Mouse (Mus musculus) limb, embryonic 15.5 days (tissue): ENCODE results near the gene 1500015O10Rik. TPM values are rescaled to one million over a fixed set of nuclear protein-coding genes. Genes with fewer than 3 reads are reported as not detected.

Experiments
- ATAC-seq: fragments of 200-750 bp; cut with Nextera tagmentation; 2 replicates; pipeline ENCODE4 v1.8.0; 2017; ENCODE audit warnings: low read depth, moderate TSS enrichment; ENCODE audit not compliant: insufficient number of reproducible peaks, low FRiP score, low TSS enrichment
- H3K27ac ChIP-seq: fragments of 300-500 bp; sonication (generic); 2 replicates; pipeline ENCODE4 v1.5.1; 2015; ENCODE audit warnings: moderate library complexity, mild to moderate bottlenecking, inconsistent platforms
- H3K27me3 ChIP-seq: fragments of 300-500 bp; sonication (generic); 2 replicates; pipeline ENCODE4 v1.6.1; 2015; ENCODE audit warnings: inconsistent platforms
- H3K36me3 ChIP-seq: fragments of 300-500 bp; sonication (generic); 2 replicates; pipeline ENCODE4 v1.6.1; 2015; ENCODE audit warnings: inconsistent platforms
- H3K4me1 ChIP-seq: fragments of 300-500 bp; sonication (generic); 2 replicates; pipeline ENCODE4 v1.6.1; 2015; ENCODE audit warnings: inconsistent platforms
- H3K4me2 ChIP-seq: fragments of 300-500 bp; sonication (generic); 2 replicates; pipeline ENCODE4 v1.6.1; 2015; ENCODE audit warnings: mild to moderate bottlenecking, inconsistent platforms
- H3K4me3 ChIP-seq: fragments of 300-500 bp; sonication (generic); 2 replicates; pipeline ENCODE4 v1.5.1; 2015; ENCODE audit warnings: mild to moderate bottlenecking, inconsistent platforms
- H3K9ac ChIP-seq: fragments of 300-500 bp; sonication (generic); 2 replicates; pipeline ENCODE4 v1.6.1; 2015; ENCODE audit warnings: inconsistent platforms
- H3K9me3 ChIP-seq: fragments of 300-500 bp; sonication (generic); 2 replicates; pipeline ENCODE4 v1.6.1; 2016; ENCODE audit warnings: inconsistent platforms
- WGBS: fragments of 180-500 bp; shearing (Covaris S2); methylation state at CpG from one replicate; pipeline ENCODE4 v1.1.7; 2015; 5-methylcytosine and 5-hydroxymethylcytosine counted together
- polyA plus RNA-seq: library from polyadenylated mRNA; unstranded; fragments of >200 nt; fragmentation: Nextera tagmentation; extraction: Ambion mirVana; gene quantifications from 2 replicates; pipeline ENCODE4 v1.2.1, GENCODE M21; 2015

The 1500015O10Rik gene
- 167 and 170 TPM in 2 replicates for polyA plus RNA-seq

GRCm38 (mm10) chr1:43730491-43730924 is at the start of gene 1500015O10Rik:
Gene 1500015O10Rik (plus strand): TSS chr1:43730602.
- peak within 1 kb of the TSS; percentile 41 for H3K4me2 ChIP-seq
- H3K9me3 ChIP-seq = no peaks in the 10 kb centered on the region
- no peaks in the 10 kb centered on the region for H3K27me3 ChIP-seq
- H3K4me1 ChIP-seq = peaks cover 25% of the 10 kb centered on the region
- no peaks in the 10 kb centered on the region for H3K36me3 ChIP-seq
- 44% methylated on average over 16 of the region's 16 CpGs for WGBS
- H3K9ac ChIP-seq = no peak within 1 kb of the TSS
- H3K27ac ChIP-seq = peak within 1 kb of the TSS; percentile 92
- ATAC-seq = peak; percentile 91
- peak within 1 kb of the TSS; percentile 33 for H3K4me3 ChIP-seq

GRCm38 (mm10) chr1:43689983-43690382 is 40.4 kb upstream of the 1500015O10Rik start:
- Histone ChIP-seq H3K9me3 (no peaks in the 10 kb centered on the region), H3K36me3 (no peaks in the 10 kb centered on the region), H3K9ac (no peak overlapping the region), H3K4me1 (peaks cover 22% of the 10 kb centered on the region), H3K27me3 (no peaks in the 10 kb centered on the region), H3K4me2 (no peak overlapping the region), H3K27ac (no peak overlapping the region), H3K4me3 (no peak overlapping the region)
- WGBS = 87% methylated on average over 13 of the region's 13 CpGs
- ATAC-seq = no peak

- Histone ChIP-seq H3K9ac (no peak overlapping the region), H3K36me3 (no peaks in the 10 kb centered on the region), H3K4me1 (peaks cover 28% of the 10 kb centered on the region), H3K27me3 (no peaks in the 10 kb centered on the region), H3K4me3 (no peak overlapping the region), H3K4me2 (no peak overlapping the region), H3K27ac (no peak overlapping the region), H3K9me3 (no peaks in the 10 kb centered on the region)
- ATAC-seq = no peak
- 89% methylated on average over 15 of the region's 15 CpGs for WGBS
These were observed 39.9 kb upstream of the 1500015O10Rik start for GRCm38 (mm10) chr1:43690507-43690906.

- peak overlapping the region; percentile 90 for H3K27ac ChIP-seq
- no peaks in the 10 kb centered on the region for H3K36me3 ChIP-seq
- no peak for ATAC-seq
- H3K4me2 ChIP-seq = no peak overlapping the region
- peaks cover 40% of the 10 kb centered on the region for H3K4me1 ChIP-seq
- H3K9ac ChIP-seq = no peak overlapping the region
- 34% methylated on average over 3 of the region's 3 CpGs for WGBS
- H3K9me3 ChIP-seq = no peaks in the 10 kb centered on the region
- no peaks in the 10 kb centered on the region for H3K27me3 ChIP-seq
- no peak overlapping the region for H3K4me3 ChIP-seq
These were observed 36.3 kb upstream of the 1500015O10Rik start for GRCm38 (mm10) chr1:43694076-43694475.

GRCm38 (mm10) chr1:43694851-43695545 is 35.4 kb upstream of the 1500015O10Rik start:
- H3K4me1 ChIP-seq = peaks cover 40% of the 10 kb centered on the region
- H3K9me3 ChIP-seq = no peaks in the 10 kb centered on the region
- no peaks in the 10 kb centered on the region for H3K27me3 ChIP-seq
- no peak overlapping the region for H3K9ac ChIP-seq
- ATAC-seq = peak; percentile 89
- no peak overlapping the region for H3K4me3 ChIP-seq
- 13% methylated on average over 6 of the region's 6 CpGs for WGBS
- peak overlapping the region; percentile 26 for H3K4me2 ChIP-seq
- no peaks in the 10 kb centered on the region for H3K36me3 ChIP-seq
- H3K27ac ChIP-seq = peak overlapping the region; percentile 90

- Histone ChIP-seq H3K36me3 (no peaks in the 10 kb centered on the region), H3K4me2 (no peak overlapping the region), H3K27ac (peak overlapping the region; percentile 78), H3K9me3 (no peaks in the 10 kb centered on the region), H3K4me1 (peaks cover 28% of the 10 kb centered on the region), H3K9ac (no peak overlapping the region), H3K4me3 (no peak overlapping the region), H3K27me3 (no peaks in the 10 kb centered on the region)
- 2% methylated on average over 4 of the region's 4 CpGs for WGBS
- ATAC-seq = peak; percentile 85
These were observed 31.8 kb upstream of the 1500015O10Rik start for GRCm38 (mm10) chr1:43698577-43699000.

GRCm38 (mm10) chr1:43714841-43715240 is 15.6 kb upstream of the 1500015O10Rik start:
- H3K4me2 ChIP-seq = no peak overlapping the region
- no peaks in the 10 kb centered on the region for H3K36me3 ChIP-seq
- no peak overlapping the region for H3K9ac ChIP-seq
- H3K9me3 ChIP-seq = no peaks in the 10 kb centered on the region
- H3K27me3 ChIP-seq = no peaks in the 10 kb centered on the region
- peaks cover 3% of the 10 kb centered on the region; the same call in 1 of the 2 replicates for H3K4me1 ChIP-seq
- no peak for ATAC-seq
- no peak overlapping the region for H3K4me3 ChIP-seq
- no peak overlapping the region for H3K27ac ChIP-seq
- WGBS = 60% methylated on average over 2 of the region's 2 CpGs

GRCm38 (mm10) chr1:43717967-43718366 is 12.4 kb upstream of the 1500015O10Rik start:
- no peak overlapping the region for H3K4me2 ChIP-seq
- no peaks in the 10 kb centered on the region for H3K9me3 ChIP-seq
- no peak overlapping the region for H3K9ac ChIP-seq
- H3K27me3 ChIP-seq = no peaks in the 10 kb centered on the region
- peaks cover 3% of the 10 kb centered on the region; the same call in 1 of the 2 replicates for H3K4me1 ChIP-seq
- no peak overlapping the region for H3K4me3 ChIP-seq
- H3K27ac ChIP-seq = no peak overlapping the region
- no peaks in the 10 kb centered on the region for H3K36me3 ChIP-seq
- whole genome bisulfite sequencing = 60% methylated on average over 7 of the region's 7 CpGs
- no peak for ATAC-seq

- peaks cover 3% of the 10 kb centered on the region; the same call in 1 of the 2 replicates for H3K4me1 ChIP-seq
- no peaks in the 10 kb centered on the region for H3K27me3 ChIP-seq
- H3K27ac ChIP-seq = no peak overlapping the region
- 28% methylated on average over 2 of the region's 2 CpGs for WGBS
- H3K4me2 ChIP-seq = no peak overlapping the region
- H3K36me3 ChIP-seq = no peaks in the 10 kb centered on the region
- ATAC-seq = no peak
- H3K4me3 ChIP-seq = no peak overlapping the region
- H3K9ac ChIP-seq = no peak overlapping the region
- H3K9me3 ChIP-seq = no peaks in the 10 kb centered on the region
These were observed 11.6 kb upstream of the 1500015O10Rik start for GRCm38 (mm10) chr1:43718793-43719192.

GRCm38 (mm10) chr1:43722459-43722858 is 7.9 kb upstream of the 1500015O10Rik start:
- 69% methylated on average over 1 of the region's 1 CpGs for WGBS
- no peak overlapping the region for H3K27ac ChIP-seq
- H3K36me3 ChIP-seq = no peaks in the 10 kb centered on the region
- H3K9ac ChIP-seq = no peak overlapping the region
- H3K27me3 ChIP-seq = no peaks in the 10 kb centered on the region
- H3K4me1 ChIP-seq = peaks cover 3% of the 10 kb centered on the region; the same call in 1 of the 2 replicates
- no peak overlapping the region for H3K4me2 ChIP-seq
- no peaks in the 10 kb centered on the region for H3K9me3 ChIP-seq
- H3K4me3 ChIP-seq = no peak overlapping the region
- ATAC-seq = no peak

- Histone ChIP-seq H3K4me2 (peak overlapping the region; percentile 41), H3K4me3 (peak overlapping the region; percentile 33), H3K9me3 (no peaks in the 10 kb centered on the region), H3K27me3 (no peaks in the 10 kb centered on the region), H3K4me1 (peaks cover 25% of the 10 kb centered on the region), H3K27ac (peak overlapping the region; percentile 50; the same call in 1 of the 2 replicates), H3K36me3 (no peaks in the 10 kb centered on the region), H3K9ac (no peak overlapping the region)
- 87% methylated on average over 4 of the region's 4 CpGs for WGBS
- ATAC-seq = no peak
These were observed 1.7 kb downstream of the 1500015O10Rik start for GRCm38 (mm10) chr1:43732100-43732499.

- no peak for ATAC-seq
- WGBS = 52% methylated on average over 1 of the region's 1 CpGs
- Histone ChIP-seq H3K36me3 (no peaks in the 10 kb centered on the region), H3K9ac (no peak overlapping the region), H3K4me1 (peaks cover 25% of the 10 kb centered on the region), H3K27ac (peak overlapping the region; percentile 50), H3K9me3 (no peaks in the 10 kb centered on the region), H3K4me2 (peak overlapping the region; percentile 41; the same call in 1 of the 2 replicates), H3K4me3 (no peak overlapping the region), H3K27me3 (no peaks in the 10 kb centered on the region)
These were observed 2.3 kb downstream of the 1500015O10Rik start for GRCm38 (mm10) chr1:43732657-43733056.
